Mouse (Mus musculus) liver (tissue): ENCODE results near the gene Gm21800.
"Not testable (repeated sequence)": the region's sequence is repeated elsewhere in the genome, so short reads cannot be mapped to it uniquely, and the experiment has no call there.

Experiments
- DNase-seq: peaks from one replicate; pipeline ENCODE4 v3.0.0-alpha.2; 2020; ENCODE audit warnings: mixed read lengths

Gm21800 gene

DNA sequence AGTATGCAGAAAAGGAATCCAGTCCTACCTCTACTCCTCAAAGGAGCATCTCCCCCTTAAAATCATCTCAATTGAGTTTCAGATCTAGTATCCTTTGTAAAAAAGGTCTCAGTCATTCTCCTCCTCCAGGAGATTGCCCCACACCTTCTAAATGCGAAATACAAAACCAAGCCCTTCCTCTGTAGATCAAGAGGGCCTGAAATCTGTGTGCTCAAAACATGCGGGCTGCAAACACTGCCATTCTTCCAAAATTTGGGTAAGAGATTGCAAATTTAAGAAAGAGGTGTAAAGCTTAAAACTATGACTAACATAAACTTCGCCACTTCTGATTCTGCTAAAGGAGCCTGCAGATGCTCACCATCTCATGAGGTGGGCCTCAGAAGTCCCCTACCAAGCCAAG lies at the start of gene Gm21800:
Gene Gm21800, plus strand, starts transcription at position 301 of the 400 bp plus-strand sequence.
- DNase-seq = not testable (repeated sequence)
